Mouse (Mus musculus): ENCODE measurements around the gene Fbn1.
"Not testable (repeated sequence)": the region's sequence is repeated elsewhere in the genome, so short reads cannot be mapped to it uniquely, and the experiment has no call there.

The Fbn1 gene

DNA sequence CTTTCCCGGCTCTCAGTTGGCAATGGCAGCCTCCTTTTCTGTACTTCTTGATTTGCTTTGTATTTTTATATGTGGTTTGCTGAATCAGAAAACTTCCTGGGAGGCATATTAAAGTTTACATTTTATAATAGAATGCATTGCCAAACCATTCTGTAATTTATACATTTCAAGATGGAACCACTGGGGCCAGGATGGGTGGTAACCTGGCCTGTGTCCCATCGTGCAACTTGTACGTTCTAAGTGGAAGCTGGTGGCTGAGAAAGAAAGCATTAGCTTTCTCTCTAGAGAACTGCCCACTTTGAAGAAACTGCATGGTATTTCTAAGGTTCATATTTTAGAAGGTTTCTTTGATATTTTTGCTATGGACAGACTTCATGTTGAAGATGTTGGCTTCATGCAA is 212.3 kb downstream of the Fbn1 start:
- DNase-seq (ENCODE audit: low read depth, low spot score), result no peak

DNA sequence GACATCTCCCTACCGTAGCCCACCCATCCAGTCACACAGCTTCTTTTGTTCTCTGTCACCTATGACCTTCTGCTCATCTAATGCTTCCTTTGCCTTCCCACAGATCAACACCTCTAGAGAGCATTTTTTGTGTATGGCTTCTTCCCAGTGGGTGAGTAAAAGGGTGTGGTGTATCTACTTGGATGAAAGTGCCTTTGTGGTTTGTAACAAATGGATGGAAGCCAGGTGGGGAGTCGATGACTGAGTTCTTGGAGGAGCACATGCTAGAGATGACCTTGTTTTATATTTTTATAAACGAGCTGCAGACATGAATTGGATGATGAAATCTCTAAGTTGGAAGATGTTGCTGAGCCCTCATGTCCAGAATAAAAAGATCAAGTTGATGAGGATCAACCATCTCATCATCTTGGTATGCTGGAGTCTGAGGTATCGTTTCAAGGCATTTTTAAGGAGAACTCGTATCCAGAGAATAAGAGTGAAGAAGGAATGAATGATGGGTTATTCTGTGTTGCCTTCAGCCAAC is 213.8 kb downstream of the Fbn1 start:
- DNase-seq (ENCODE audit: low read depth, low spot score), result no peak

DNA sequence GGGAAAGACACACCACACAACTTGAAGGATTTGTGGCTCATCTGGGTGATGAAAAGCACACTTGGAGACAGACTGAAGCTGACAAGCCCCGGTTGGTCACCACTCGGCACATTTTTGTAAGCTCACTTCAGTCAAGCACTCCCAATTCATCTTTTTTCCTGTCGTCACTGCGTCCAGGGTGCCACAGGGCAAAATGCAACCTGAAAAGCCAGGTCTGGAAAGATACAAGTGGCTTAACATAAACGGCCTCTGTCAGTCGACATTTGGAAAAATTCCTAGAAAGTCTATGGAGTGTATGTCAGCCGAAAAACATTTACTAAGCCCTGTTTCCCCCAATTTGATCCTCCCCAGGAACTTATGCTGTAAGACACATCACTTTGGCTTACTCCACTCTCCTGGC is 215.2 kb downstream of the Fbn1 start:
- no peak for DNase-seq (ENCODE audit: low read depth, low spot score)

DNA sequence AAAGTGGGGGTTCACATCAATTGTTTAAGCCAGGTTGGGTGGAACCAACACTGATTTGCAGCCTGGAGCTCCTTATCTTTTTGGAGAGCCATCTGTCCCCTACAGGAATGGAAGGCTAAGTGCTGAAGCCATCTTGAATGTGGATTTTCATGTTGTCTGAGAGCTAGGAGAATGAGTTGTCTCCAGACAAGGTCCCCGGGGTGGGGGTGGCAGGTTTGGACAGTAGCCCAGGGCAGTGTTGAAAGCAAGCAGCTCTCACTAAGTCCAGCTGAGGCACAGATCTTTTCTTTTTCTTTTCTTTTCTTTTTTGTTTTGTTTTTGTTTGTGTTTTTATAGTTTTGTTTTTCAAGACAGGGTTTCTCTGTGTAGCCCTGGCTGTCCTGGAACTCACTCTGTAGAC is 216.7 kb downstream of the Fbn1 start:
- DNase-seq (ENCODE audit: low read depth, low spot score), result no peak

GRCm38 (mm10) chr2:125290197-125290965 is 217.4 kb downstream of the Fbn1 start:
- DNase-seq (ENCODE audit: low read depth, low spot score), result no peak

DNA sequence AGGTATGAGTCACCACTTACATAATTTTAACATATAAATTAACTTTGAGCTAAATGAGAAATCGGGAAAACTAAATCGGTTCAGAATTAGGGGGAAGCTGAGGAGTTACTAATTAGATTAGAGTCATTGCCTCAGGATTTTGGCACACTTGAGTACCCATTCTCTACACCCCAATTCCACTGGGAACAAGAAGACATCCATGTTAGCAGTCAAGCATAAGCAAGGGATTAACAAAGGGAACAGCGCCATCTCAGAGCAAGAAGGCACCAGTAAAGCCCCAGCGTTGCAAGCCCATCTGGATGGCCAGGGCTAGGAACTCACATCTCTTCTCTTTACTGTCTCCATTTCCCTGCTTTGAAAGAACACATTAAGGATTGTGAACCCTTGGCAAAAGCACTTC is 222.0 kb downstream of the Fbn1 start:
- DNase-seq (ENCODE audit: low read depth, low spot score), result no peak

GRCm38 (mm10) chr2:125282334-125283206 is 225.2 kb downstream of the Fbn1 start:
- DNase-seq (ENCODE audit: low read depth, low spot score), result no peak

GRCm38 (mm10) chr2:125279995-125280394 is 227.8 kb downstream of the Fbn1 start:
- DNase-seq (ENCODE audit: low read depth, low spot score), result not testable (repeated sequence)

- no peak for DNase-seq (ENCODE audit: low read depth, low spot score)
Observed at GRCm38 (mm10) chr2:125278474-125278873, 229.3 kb downstream of the Fbn1 start.

DNA sequence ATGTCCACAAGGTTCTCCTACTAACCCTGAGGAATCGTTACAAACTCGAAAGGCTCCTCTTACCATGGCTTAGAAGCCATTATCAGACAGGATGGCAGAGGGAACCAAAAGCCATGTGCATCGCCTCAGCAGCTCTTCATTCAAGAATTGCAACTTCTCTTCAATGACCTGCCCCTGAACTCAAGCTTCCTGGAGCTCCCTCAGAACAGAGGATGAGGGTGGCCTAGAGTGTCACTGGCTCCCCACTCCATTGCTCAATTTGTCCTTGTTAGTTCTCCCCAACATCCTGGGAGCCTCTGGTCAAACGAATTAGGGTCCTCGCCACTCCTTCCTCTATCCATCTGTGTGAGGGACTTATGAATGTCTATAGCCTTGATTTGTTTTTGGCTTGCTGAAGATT is 231.1 kb downstream of the Fbn1 start:
- DNase-seq (ENCODE audit: low read depth, low spot score), result no peak

DNA sequence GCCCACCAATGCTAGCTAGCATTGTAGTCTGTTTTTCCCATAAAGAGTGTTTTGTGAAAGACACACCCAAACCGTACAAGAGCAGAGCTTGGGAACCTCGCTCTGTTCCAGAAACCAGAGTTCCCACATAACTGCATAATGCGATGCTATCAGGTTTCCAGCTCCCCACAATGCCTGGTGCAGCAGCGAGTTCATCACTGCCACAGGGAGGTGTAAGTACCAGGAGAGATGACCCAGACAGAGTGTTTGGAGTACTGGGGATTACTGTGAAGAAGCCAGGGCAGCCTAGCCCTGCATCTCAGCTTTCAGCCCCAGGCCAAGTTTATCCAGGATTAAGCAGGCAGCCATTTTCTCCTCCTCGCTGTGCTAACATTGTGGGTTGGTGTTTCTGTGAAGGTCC is 232.2 kb downstream of the Fbn1 start:
- no peak for DNase-seq (ENCODE audit: low read depth, low spot score)

DNA sequence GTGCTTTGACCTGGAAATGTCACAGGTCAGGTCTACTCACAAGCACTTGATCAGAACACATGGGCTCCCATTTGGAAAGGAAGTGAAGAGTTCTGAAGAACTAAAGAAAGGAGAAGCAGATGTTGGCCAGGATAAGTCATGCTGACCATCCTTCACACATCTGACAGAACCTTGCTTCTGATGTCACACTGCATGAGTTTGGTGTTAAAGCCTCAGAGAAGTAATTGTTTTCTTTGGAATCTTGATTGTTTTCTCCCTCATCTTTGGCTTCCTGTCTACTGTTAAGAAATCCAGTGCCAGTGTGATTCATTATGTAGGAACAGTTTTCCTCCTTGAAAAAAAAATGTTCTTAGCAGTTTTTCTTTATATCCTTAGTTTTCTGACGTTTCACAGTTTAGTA is 238.9 kb downstream of the Fbn1 start:
- no peak for DNase-seq (ENCODE audit: low read depth, low spot score)

DNA sequence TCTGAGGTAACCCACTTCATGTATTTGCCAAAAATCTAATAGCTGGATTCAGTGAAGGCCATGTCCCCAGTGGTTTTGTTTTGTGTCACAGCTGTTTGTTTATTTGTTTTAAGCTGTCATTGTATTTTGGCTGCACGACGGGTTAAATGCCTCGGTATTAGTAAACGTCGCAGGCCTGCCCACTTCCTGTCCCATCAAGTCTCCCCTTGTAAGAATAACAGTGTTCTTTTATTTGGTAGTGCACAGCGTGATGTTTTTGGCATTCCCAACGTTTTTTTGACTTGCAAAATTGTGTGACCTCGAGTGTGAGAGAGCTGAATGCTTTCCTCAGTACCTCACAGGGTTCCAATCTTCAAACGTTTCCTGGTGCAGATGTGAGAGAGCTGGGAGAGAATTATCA is 244.0 kb downstream of the Fbn1 start:
- no peak for DNase-seq (ENCODE audit: low read depth, low spot score)

GRCm38 (mm10) chr2:125263056-125263455 is 244.7 kb downstream of the Fbn1 start:
- no peak for DNase-seq (ENCODE audit: low read depth, low spot score)

- no peak for DNase-seq (ENCODE audit: low read depth, low spot score)
Observed at GRCm38 (mm10) chr2:125260326-125260725, 247.5 kb downstream of the Fbn1 start.

DNA sequence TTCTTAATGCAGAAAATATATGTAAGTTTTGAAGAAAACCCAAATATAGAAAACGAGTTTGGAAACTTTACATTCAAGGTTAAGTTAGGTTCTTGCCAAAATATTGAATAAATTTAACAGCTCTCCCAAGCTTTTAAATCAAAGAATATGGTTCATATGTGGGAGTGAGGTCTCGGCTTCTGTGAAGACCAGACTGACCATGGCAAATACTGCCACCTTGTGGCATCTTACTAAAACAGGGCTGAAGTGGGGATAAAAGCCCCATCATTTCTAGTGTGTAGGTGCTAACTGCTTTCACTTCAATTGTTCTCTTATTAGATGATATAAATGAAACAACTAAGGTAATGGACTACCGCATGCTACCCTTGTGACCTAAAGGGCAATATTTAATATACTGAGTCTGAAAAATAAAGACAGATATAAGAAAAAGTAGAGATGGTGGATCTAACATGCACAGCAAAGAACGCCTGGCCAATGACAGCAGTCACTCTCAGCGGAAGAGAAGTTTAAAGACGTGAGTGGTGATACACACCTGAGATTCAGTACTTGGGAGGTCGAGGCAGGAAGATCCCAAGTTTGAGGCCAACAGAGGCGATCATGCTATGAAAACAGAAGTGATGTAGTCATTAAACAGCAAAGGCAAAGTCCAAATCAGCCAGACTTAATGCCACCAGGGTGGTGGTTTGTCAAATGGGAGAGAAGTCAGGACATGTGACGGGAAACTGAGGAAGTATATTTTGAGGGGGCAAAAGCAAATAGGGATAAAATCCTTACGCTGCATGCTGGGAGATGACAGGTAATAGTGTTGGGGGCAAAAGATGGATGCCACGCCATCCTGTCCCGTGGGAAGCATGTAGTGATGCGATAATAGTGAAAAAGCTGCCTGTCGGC is 248.3 kb downstream of the Fbn1 start:
- DNase-seq (ENCODE audit: low read depth, low spot score), result no peak

- DNase-seq (ENCODE audit: low read depth, low spot score), result no peak
Observed at GRCm38 (mm10) chr2:125255886-125256285, 251.9 kb downstream of the Fbn1 start.

DNA sequence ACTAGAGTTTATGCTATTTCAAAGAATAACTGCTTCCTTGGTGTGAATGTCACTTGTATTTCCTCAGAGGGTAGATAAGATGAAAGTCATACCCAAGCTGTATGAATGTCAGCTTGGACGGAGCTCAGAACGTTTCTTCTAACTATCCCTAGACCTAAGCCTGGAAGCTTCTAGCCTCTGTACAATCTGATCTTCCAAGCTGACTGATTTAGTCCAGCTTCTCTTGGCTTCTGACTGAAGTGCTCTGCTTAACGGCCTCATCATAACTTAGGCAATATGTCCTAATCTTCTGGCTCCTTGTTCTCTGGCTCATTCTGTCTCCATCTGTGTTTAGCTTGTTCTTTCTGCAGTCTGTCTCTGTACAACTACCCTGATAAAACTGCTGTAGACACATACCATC is 253.2 kb downstream of the Fbn1 start:
- no peak for DNase-seq (ENCODE audit: low read depth, low spot score)

DNA sequence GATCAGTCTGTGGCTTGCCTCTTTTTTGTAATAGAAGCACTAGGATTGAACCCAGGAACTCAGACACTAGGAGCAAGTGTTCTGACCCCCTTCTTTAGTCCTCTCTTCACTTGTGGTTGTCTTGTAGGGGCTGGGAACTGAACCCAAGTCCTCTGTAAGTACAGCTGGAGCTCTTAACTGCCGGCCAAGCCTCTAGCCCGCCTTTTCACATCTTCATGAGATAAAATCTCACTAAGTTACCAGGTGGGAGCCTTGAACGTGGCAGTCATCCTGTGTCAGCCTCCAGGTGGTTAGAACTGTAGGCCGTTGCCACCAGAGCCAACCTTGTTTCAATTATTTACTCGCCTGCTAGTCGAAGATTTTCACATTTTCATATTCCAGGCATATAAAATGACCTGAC is 254.1 kb downstream of the Fbn1 start:
- DNase-seq (ENCODE audit: low read depth, low spot score), result no peak

DNA sequence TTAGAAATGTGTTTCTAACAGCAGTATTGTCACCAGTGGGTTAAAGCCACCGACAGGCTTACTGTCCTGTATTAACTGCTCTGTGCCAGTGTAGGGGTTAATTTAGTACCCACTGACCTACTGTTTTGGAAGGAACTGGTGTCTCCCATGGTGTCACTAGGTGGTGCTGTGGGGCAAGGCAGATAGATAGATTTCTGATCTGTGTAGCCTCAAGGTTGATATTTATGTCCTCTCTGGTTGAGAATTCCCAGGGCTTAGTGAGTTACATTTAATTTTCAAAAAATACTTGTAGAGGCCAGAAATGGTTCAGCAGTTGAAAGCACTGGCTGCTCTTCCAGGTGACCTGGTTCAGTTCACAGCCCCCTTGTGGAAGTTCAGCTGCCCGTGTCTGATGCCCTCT is 255.5 kb downstream of the Fbn1 start:
- DNase-seq (ENCODE audit: low read depth, low spot score), result no peak

GRCm38 (mm10) chr2:125251781-125252180 is 256.0 kb downstream of the Fbn1 start:
- no peak for DNase-seq (ENCODE audit: low read depth, low spot score)
